Mouse (Mus musculus): ENCODE measurements at regions not wholly inside any gene's neighbourhood (a gene's known extent, or its start where the extent isn't known, plus 50 kb on each side); places are given as distances from the start of the nearest gene placed in this dataset.

DNA sequence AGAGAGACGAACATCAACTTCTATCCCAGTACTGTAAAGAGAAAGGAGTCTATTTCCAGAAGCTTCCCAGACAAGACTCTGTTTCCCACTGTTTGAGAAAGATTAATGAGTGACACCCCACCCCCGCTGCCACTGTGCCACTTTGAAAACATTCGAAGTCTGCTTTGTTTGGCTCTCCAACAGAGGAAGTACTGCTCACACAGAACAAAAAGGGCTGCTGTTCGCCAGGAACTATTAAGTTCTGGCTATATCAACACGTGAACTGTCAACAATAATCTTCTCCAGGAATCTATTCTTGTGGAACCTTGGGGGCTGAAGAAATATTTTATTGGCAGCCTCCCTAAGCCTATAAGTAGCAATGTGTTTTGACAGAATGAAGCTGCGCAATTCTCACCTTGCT, 144.7 kb upstream of the Flrt2 start:
- no peak for ATAC-seq (replicated peaks; ENCODE audit: poor library complexity, severe bottlenecking)

DNA sequence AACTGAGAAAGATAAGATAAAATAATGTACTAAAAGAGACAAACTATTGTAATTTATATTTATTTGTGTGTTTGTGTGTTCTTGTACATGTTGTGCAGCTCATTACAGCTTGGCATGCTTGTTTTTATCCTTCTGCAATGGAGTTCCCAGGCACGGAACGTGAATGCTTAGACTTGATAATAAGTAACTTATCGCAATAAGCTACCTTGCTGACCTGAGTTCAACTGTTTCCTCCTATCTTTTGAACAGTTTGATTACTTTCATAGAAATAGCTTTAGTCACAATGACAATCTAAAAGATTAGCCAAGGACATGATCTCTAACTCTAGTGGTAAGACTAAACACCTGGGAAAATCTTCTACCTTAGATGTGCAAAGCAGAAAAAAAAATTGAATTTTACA, 138.9 kb upstream of the Flrt2 start:
- no peak for ATAC-seq (replicated peaks; ENCODE audit: poor library complexity, severe bottlenecking)

- ATAC-seq (replicated peaks; ENCODE audit: poor library complexity, severe bottlenecking): no peak
Observed at GRCm38 (mm10) chr12:95558706-95559406, 133.2 kb upstream of the Flrt2 start.

GRCm38 (mm10) chr12:95563431-95563830, 128.6 kb upstream of the Flrt2 start:
- ATAC-seq (replicated peaks; ENCODE audit: poor library complexity, severe bottlenecking): no peak

- no peak for ATAC-seq (replicated peaks; ENCODE audit: poor library complexity, severe bottlenecking)
Observed at GRCm38 (mm10) chr12:95576772-95577171, 115.3 kb upstream of the Flrt2 start.

- no peak for ATAC-seq (replicated peaks; ENCODE audit: poor library complexity, severe bottlenecking)
Observed at GRCm38 (mm10) chr12:95589011-95589410, 103.0 kb upstream of the Flrt2 start.

DNA sequence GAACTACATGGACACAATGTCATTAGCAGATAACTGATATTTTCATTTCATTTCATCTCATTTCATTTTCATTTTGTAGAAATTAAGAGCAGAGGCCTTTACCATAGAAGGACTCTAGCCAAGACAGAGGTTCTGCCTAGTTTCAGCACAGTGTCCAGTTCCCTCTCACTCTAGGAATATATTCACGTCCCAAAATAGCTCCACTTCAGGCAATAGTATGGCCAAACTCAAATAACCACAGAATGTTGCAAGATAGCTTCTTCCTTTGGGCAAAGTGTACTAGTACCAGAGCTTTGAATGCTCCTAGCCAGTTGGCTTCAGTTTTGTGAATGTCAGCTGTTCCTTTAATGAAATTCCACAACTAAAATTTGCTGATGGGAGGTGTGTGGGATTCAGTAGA, 72.7 kb upstream of the Flrt2 start:
- ATAC-seq (replicated peaks; ENCODE audit: poor library complexity, severe bottlenecking): no peak; the same call in 1 of the 2 replicates

DNA sequence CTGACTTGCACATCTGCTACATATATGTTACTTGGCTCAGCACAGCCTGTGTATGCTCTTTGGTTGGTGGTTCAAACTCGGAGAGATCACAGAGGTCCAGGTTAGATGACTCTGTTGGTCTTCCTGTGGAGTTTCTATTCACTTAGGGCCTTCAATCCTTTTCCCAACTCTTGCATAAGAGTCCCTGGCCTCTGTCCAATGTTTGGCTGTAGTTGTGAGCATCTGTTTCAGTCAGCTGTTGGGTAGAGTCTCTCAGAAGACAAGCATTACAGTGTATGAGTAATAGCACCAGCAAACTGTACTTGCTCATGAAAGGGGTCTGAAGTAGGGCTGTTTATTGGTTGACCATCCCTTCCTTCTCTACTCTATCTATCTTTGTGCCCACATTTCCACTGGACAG, 61.0 kb upstream of the Flrt2 start:
- no peak for ATAC-seq (replicated peaks; ENCODE audit: poor library complexity, severe bottlenecking)

- ATAC-seq (replicated peaks; ENCODE audit: poor library complexity, severe bottlenecking): no peak
Observed at GRCm38 (mm10) chr12:95636647-95637046, 55.4 kb upstream of the Flrt2 start.

DNA sequence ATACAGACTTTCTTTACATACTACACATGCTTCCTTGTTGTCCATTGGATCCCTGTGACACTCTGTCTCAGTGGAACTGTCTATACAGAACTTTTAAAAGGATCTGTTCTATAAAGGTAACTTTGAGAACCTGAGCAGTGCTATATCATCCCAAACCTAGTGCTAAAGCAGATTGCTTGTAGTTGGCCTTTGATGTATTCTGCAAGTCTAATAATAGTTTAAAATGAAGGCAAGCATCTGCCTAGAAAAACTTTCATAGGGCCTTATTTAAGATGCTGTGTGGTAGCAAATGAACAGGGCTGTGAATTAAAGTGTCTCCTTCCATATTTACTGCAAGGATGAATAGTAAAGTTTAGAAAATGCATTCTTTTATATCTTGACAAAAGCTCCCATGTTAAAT, 52.1 kb upstream of the Flrt2 start:
- no peak for ATAC-seq (replicated peaks; ENCODE audit: poor library complexity, severe bottlenecking)

- no peak for ATAC-seq (replicated peaks; ENCODE audit: poor library complexity, severe bottlenecking)
Observed at GRCm38 (mm10) chr12:95641628-95642027, 50.4 kb upstream of the Flrt2 start.
